Mouse (Mus musculus) forebrain, embryonic 11.5 days (tissue): ENCODE measurements at regions not wholly inside any gene's neighbourhood (a gene's known extent, or its start where the extent isn't known, plus 50 kb on each side); places are given as distances from the start of the nearest gene placed in this dataset.

Experiments used
- ATAC-seq: fragments of 200-750 bp; cut with Nextera tagmentation; replicated peaks from 2 replicates; pipeline ENCODE4 v1.8.0; 2017; ENCODE audit warnings: moderate TSS enrichment; ENCODE audit not compliant: low FRiP score
- DNase-seq: peaks from one replicate; pipeline ENCODE4 v3.0.0-alpha.2; 2017; ENCODE audit warnings: low spot score
- H3K27ac ChIP-seq: fragments of 300-500 bp; sonication (generic); 2 replicates; pipeline ENCODE4 v1.5.1; 2014; ENCODE audit warnings: low read depth, low read length
- H3K27me3 ChIP-seq: fragments of 300-500 bp; sonication (generic); 2 replicates; pipeline ENCODE4 v1.6.1; 2014; ENCODE audit warnings: mild to moderate bottlenecking, low read length, mixed read lengths; ENCODE audit not compliant: control insufficient read depth, insufficient read depth
- H3K36me3 ChIP-seq: fragments of 300-500 bp; sonication (generic); 2 replicates; pipeline ENCODE4 v1.6.1; 2014; ENCODE audit warnings: mild to moderate bottlenecking, low read length, moderate library complexity, mixed read lengths; ENCODE audit not compliant: control insufficient read depth, insufficient read depth
- H3K4me1 ChIP-seq: fragments of 300-500 bp; sonication (generic); replicated peaks from 2 replicates; pipeline ENCODE4 v1.6.1; 2014; ENCODE audit warnings: low read length, mixed read lengths; ENCODE audit not compliant: control insufficient read depth, insufficient read depth
- H3K4me2 ChIP-seq: fragments of 300-500 bp; sonication (generic); 2 replicates; pipeline ENCODE4 v1.6.1; 2014; ENCODE audit warnings: low read depth, mild to moderate bottlenecking, low read length, moderate library complexity, mixed read lengths; ENCODE audit not compliant: severe bottlenecking
- H3K4me3 ChIP-seq: fragments of 300-500 bp; sonication (generic); 2 replicates; pipeline ENCODE4 v1.5.1; 2014; ENCODE audit warnings: low read depth, low read length
- H3K9ac ChIP-seq: fragments of 300-500 bp; sonication (generic); 2 replicates; pipeline ENCODE4 v1.6.1; 2014; ENCODE audit warnings: low read length
- H3K9me3 ChIP-seq: fragments of 300-500 bp; sonication (generic); 2 replicates; pipeline ENCODE4 v1.6.1; 2016; ENCODE audit warnings: low read length, mixed read lengths; ENCODE audit not compliant: control insufficient read depth
- WGBS: fragments of 180-500 bp; shearing (Covaris S2); extraction: QIAGEN DNeasy Blood & Tissue Kit; methylation state at CpG from one replicate; pipeline ENCODE4 v1.1.7; 2014; 5-methylcytosine and 5-hydroxymethylcytosine counted together

DNA sequence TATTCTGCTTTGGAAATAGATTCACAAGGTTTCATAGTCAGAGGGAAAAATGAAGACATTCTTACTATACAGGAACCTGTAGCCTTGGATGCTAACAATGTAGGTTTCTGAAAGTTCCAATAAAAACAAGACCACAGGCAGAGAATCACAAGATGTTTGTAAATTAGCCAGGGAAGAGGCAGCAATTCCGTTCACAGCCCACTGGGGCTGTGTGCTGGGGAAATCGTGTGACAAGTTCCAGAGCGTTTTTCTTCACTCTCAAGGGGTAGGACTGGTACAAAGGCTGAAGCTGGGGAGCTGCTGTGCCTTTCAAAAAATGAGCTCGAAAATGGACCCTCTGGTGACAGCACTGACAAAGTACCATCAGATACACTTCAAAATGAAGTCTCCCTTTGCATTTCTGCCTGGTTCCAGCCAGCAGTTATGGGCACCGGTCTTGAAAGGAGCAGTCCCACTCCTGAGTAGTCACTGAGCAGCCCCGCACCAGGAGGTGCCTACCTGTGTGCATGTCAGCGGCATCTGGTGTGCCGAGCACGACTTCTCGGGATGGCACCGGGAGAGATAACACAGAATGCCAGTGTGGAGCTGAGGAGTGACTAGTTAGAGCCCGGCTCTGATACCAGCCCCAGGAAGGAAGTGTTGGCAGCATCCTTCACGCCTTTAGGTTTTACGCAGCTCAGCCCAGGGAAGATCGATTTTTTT, 77.0 kb upstream of the Mpp6 start:
- H3K4me2 ChIP-seq, result no peak overlapping the region
- WGBS, result 73% methylated on average over 15 of the region's 15 CpGs
- H3K27me3 ChIP-seq, result no peaks in the 10 kb centered on the region
- no peak overlapping the region for H3K9ac ChIP-seq
- H3K9me3 ChIP-seq, result no peaks in the 10 kb centered on the region
- no peak overlapping the region for H3K27ac ChIP-seq
- DNase-seq (no peak), ATAC-seq (no peak)
- no peaks in the 10 kb centered on the region for H3K36me3 ChIP-seq
- no peaks in the 10 kb centered on the region for H3K4me1 ChIP-seq
- no peak overlapping the region for H3K4me3 ChIP-seq

DNA sequence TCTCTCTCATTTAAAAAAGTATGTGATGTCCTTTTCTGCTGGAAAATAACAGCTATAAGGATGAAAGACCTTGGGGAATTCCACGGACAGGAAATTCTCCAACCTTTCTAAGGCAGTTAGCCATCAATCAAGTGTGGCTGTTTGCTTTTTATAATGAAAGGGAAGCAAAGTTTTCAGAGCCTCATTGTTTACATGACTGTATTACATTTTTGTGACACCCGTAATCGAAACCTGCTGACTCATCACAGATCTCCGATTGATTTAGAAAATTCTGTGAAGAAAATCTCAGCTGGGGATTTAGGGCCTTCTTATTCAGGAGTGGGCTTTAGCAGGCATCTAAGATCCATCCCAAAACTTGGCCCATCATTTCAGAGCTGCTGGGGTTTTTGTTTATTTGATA, 72.4 kb upstream of the Mpp6 start:
- no peaks in the 10 kb centered on the region for H3K36me3 ChIP-seq
- H3K4me1 ChIP-seq, result no peaks in the 10 kb centered on the region
- H3K27me3 ChIP-seq, result no peaks in the 10 kb centered on the region
- ATAC-seq (no peak), DNase-seq (no peak)
- no peak overlapping the region for H3K9ac ChIP-seq
- H3K4me2 ChIP-seq, result no peak overlapping the region
- WGBS, result 78% methylated on average over 4 of the region's 4 CpGs
- no peak overlapping the region for H3K27ac ChIP-seq
- H3K4me3 ChIP-seq, result no peak overlapping the region
- H3K9me3 ChIP-seq, result no peaks in the 10 kb centered on the region

DNA sequence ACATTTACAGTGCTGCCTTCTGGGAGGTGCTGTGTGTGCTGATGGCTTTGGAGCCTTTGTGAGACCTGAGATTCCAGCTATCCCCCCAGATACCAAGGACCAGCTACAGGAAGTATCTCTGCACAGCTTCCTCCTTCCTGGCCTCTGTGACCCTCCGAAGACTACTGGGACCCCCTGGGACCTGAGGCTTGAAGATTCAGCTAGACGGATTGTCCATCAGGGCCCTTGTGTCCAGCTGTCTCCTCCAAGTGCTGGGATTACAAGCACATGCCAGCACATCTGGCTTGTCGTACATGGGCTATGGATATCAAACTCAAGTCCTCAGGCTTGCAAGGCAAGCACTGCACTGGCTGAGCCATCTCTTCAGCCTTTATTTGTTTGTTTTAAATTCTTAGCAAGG, 71.7 kb upstream of the Mpp6 start:
- Histone ChIP-seq H3K36me3 (no peaks in the 10 kb centered on the region), H3K4me1 (no peaks in the 10 kb centered on the region), H3K9me3 (no peaks in the 10 kb centered on the region), H3K27ac (no peak overlapping the region), H3K9ac (no peak overlapping the region), H3K27me3 (no peaks in the 10 kb centered on the region), H3K4me3 (no peak overlapping the region), H3K4me2 (no peak overlapping the region)
- no peak for ATAC-seq
- WGBS, result 75% methylated on average over 3 of the region's 3 CpGs
- no peak for DNase-seq

DNA sequence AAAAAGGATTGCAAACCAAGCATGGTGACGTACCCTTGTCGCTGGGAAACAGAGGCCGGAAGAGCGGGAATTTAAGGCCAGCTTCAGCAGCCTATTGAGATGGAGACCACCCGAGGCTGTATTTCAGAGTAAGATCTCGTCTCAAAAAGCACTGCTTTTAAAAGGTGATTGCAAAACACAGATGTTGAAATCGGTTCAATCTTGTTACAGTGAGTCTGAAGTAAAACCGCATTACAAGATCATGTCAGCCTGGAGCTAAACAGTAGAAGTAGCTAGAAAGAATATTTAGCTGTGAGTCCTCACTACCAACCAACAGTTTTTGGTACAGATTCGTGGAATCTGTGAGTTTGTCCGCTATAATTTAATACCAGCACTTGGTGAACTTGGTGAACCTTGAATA, 69.0 kb upstream of the Mpp6 start:
- DNase-seq (no peak), ATAC-seq (no peak)
- Histone ChIP-seq H3K4me3 (no peak overlapping the region), H3K4me2 (no peak overlapping the region), H3K9ac (no peak overlapping the region), H3K4me1 (no peaks in the 10 kb centered on the region), H3K27me3 (no peaks in the 10 kb centered on the region), H3K27ac (no peak overlapping the region), H3K36me3 (no peaks in the 10 kb centered on the region), H3K9me3 (no peaks in the 10 kb centered on the region)
- 78% methylated on average over 10 of the region's 10 CpGs for WGBS

DNA sequence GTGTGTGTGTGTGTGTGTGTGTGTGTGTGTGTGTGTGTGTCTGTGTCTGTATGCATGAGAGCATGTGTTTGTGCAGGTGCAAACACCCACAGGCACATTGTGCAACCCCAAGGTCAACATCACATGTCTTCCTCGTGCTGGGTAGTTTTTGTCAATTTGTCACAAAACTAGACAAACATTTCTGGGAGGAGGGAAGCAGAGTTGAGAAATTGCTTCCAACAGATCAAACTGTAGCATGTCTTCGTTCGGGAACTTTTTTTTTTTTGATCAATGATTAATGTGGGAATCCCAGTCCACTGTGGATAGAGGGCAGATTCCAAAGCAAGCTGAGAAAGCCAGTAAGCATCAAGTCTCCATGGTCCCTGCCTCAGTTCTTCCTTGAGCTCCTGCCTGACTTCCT, 67.9 kb upstream of the Mpp6 start:
- 89% methylated on average over 3 of the region's 3 CpGs for WGBS
- no peak overlapping the region for H3K9ac ChIP-seq
- DNase-seq (no peak), ATAC-seq (no peak)
- H3K27ac ChIP-seq, result no peak overlapping the region
- H3K4me2 ChIP-seq, result no peak overlapping the region
- no peaks in the 10 kb centered on the region for H3K4me1 ChIP-seq
- H3K36me3 ChIP-seq, result no peaks in the 10 kb centered on the region
- no peaks in the 10 kb centered on the region for H3K27me3 ChIP-seq
- no peaks in the 10 kb centered on the region for H3K9me3 ChIP-seq
- no peak overlapping the region for H3K4me3 ChIP-seq

DNA sequence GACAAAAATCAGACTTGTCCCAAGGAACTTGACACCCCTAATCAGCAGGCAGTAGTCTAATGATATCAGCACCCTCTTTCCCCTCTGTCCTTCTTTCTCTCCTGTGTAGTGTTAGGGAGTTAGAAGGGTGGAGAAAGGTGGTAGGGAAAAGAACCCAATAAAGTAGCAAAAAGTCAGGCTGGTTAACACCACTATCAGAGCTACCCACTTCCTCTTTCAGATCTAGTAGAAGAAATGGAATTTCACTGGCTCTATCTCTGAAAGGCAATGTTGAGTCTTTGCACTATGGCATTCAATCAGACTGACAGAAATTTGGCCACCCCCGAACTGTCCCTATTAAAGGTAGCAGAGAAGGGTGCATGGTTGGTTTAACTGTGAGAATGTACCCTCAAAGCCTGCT, 65.9 kb upstream of the Mpp6 start:
- ATAC-seq (no peak), DNase-seq (no peak)
- no peaks in the 10 kb centered on the region for H3K27me3 ChIP-seq
- H3K27ac ChIP-seq, result no peak overlapping the region
- H3K9ac ChIP-seq, result no peak overlapping the region
- H3K4me2 ChIP-seq, result no peak overlapping the region
- H3K4me3 ChIP-seq, result no peak overlapping the region
- no peaks in the 10 kb centered on the region for H3K36me3 ChIP-seq
- H3K4me1 ChIP-seq, result no peaks in the 10 kb centered on the region
- 60% methylated on average over 1 of the region's 1 CpGs for WGBS
- no peaks in the 10 kb centered on the region for H3K9me3 ChIP-seq

DNA sequence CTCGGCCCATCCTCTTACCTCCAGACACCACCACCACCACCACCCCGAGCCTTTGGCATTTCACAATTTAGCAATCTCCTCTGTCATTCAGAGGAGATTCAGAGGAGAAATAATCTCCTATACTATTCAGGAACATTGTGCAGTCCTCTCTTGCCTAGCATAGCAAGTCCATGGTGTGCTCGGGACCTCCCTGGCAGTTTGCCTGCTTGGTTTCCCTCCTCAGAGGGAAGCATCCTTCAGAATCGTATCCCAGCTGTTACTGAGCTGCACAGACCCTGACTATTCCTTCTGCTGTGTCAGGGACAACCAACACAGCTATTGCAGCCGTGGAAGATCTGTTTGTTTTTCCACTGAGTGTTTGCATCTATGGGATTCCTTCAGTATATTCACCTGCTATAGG, 63.3 kb upstream of the Mpp6 start:
- Histone ChIP-seq H3K36me3 (no peaks in the 10 kb centered on the region), H3K9me3 (no peaks in the 10 kb centered on the region), H3K4me1 (no peaks in the 10 kb centered on the region), H3K27me3 (no peaks in the 10 kb centered on the region), H3K27ac (no peak overlapping the region), H3K9ac (no peak overlapping the region), H3K4me2 (no peak overlapping the region), H3K4me3 (no peak overlapping the region)
- WGBS, result 79% methylated on average over 5 of the region's 5 CpGs
- DNase-seq (no peak), ATAC-seq (no peak)

DNA sequence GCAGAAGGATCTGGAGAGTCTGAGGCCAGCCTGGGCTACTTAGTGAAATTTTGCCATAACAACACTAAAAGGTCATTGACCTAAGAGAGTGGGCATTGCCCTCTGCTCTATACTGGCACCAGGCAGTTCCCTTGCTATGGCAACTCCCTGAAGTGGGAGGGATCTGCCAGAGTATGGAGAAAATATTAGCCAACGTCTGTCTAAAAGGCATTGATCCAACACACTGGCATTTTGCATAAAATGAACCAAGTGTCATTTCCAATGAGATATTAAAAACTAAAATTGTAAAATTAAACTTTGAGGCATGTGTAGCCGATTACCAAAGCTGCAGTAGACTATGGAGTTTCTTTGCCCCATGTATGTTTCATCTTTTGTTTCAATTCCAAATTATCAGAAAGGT, 57.6 kb upstream of the Mpp6 start:
- no peaks in the 10 kb centered on the region for H3K4me1 ChIP-seq
- ATAC-seq (no peak), DNase-seq (no peak)
- H3K9me3 ChIP-seq, result no peaks in the 10 kb centered on the region
- H3K27ac ChIP-seq, result no peak overlapping the region
- no peak overlapping the region for H3K9ac ChIP-seq
- H3K4me3 ChIP-seq, result no peak overlapping the region
- H3K36me3 ChIP-seq, result no peaks in the 10 kb centered on the region
- 77% methylated on average over 2 of the region's 2 CpGs for WGBS
- no peaks in the 10 kb centered on the region for H3K27me3 ChIP-seq
- H3K4me2 ChIP-seq, result no peak overlapping the region

DNA sequence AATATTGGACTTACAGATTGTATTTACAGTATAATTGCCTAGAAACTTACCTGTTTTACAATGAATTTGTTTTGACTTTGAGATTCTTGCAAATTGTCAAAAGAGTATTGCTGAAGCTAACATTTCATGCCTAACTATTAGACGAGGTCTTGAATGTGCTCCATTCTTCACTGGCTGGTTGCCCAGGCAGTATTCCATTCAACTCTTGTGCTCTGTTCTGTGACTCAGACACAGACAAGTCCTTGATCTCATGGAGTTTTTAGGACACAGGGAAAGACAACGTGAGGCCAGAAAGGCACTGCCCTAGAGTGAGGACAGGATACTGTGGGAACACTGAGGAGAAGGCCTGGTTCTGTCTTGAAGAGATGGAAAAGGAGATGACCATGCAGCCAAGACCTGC, 57.0 kb upstream of the Mpp6 start:
- DNase-seq (no peak), ATAC-seq (no peak)
- Histone ChIP-seq H3K9me3 (no peaks in the 10 kb centered on the region), H3K27me3 (no peaks in the 10 kb centered on the region), H3K4me3 (no peak overlapping the region), H3K27ac (no peak overlapping the region), H3K36me3 (no peaks in the 10 kb centered on the region), H3K9ac (no peak overlapping the region), H3K4me2 (no peak overlapping the region), H3K4me1 (no peaks in the 10 kb centered on the region)
- WGBS, result 75% methylated on average over 2 of the region's 2 CpGs
